Mouse (Mus musculus): Measurements from ENCODE around the gene Msln. TPM values are rescaled to one million over a fixed set of nuclear protein-coding genes. Genes with fewer than 3 reads are reported as not detected.

The Msln gene
- polyA plus RNA-seq, 1 experiment from 2014 or later = 0.75 TPM

DNA sequence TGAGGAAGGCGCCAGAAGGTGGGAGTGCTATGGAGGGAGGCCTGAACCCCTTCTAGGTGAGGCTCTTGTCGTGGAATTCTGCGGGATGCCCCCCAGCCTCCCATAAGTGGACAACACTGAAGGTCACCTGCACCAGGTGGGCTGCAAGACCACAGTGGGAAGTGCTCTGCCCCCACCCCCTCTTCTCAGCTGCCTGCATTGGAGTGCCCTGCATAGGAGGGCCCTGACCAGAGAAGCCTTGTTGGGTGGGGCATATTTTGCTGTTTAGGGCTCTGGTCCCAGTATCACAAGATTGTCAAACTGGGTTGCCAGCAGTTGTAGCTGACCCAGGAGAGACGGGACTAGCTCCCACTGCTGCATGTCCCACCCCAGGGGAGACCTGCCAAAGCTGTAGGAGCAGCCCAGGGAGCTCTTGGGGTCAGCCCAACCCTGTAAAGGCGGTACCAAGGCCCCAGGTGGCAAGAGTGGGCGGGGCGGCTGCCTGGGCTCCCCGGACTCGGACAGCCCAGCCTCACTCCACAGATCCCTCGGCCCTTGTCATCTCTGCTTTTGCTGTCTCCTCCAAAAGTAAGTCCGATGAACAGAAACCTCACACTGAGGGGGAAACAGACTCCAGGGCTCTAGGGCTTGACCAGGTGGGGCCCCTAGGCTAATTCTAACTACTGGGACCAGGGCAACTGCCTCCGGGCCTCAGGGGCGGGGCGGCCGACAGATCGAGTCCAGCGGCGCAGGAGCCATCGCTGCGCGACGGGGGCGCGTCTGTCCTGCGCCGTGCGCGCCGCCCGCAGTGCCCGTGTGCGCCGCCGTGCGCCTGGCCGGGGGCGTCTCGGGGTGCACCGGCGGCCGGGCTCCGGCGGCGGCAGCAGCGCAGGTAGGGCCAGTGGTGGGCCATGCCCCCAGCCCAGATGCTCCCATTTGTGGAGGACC lies 37.2 kb downstream of the Msln start, which contains the start of gene Gng13:
Gng13 (plus strand) TSS at position 461 of the 927 bp plus-strand sequence.
- H3K27me3 ChIP-seq = peaks cover 44% of the 10 kb centered on the region

DNA sequence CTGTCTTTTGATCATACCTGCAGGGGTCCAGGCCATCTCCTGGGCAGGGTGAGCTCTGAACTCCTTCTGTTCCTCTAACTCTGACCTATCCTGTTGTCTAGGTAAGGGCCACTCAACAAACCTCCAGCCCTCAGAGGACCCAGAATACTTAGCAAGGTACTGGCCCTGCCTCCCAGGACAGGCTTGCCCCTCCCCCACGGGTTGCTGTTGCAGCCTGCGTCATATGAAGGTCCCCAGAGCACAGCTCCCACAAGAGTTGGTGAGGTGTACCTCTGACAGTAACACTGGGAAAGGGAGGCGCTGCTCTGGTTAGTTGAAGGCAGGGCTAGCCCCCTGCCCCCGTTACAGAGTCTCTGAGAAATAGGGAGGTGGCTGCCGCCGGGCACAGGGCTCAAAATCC lies 38.0 kb downstream of the Msln start:
- H3K4me2 ChIP-seq (replicated peaks) = no peak overlapping the region
- no peak overlapping the region for H3K27ac ChIP-seq
- H3K27me3 ChIP-seq = peaks cover 44% of the 10 kb centered on the region
- H3K4me1 ChIP-seq = peaks cover 16% of the 10 kb centered on the region
- H3K4me3 ChIP-seq = no peak overlapping the region
- WGBS = 5% methylated on average over 6 of the region's 6 CpGs
- no peaks in the 10 kb centered on the region for H3K9me3 ChIP-seq (replicated peaks)
- ATAC-seq (ENCODE audit: low FRiP score) = no peak
- no peak overlapping the region for H3K9ac ChIP-seq
- H3K36me3 ChIP-seq = peaks cover 21% of the 10 kb centered on the region

More for the DNA sequence above, 37.2 kb downstream of the Msln start, which contains the start of gene Gng13:
- no peak for ATAC-seq (ENCODE audit: low FRiP score)
- Histone ChIP-seq H3K9me3 (replicated peaks) (no peaks in the 10 kb centered on the region), H3K4me2 (replicated peaks) (peak within 1 kb of the TSS; percentile 65), H3K36me3 (peaks cover 27% of the 10 kb centered on the region), H3K4me1 (peaks cover 16% of the 10 kb centered on the region), H3K4me3 (peak within 1 kb of the TSS; percentile 39), H3K27ac (no peak within 1 kb of the TSS), H3K9ac (peak within 1 kb of the TSS; percentile 64)
- WGBS = 2% methylated on average over 43 of the region's 45 CpGs

DNA sequence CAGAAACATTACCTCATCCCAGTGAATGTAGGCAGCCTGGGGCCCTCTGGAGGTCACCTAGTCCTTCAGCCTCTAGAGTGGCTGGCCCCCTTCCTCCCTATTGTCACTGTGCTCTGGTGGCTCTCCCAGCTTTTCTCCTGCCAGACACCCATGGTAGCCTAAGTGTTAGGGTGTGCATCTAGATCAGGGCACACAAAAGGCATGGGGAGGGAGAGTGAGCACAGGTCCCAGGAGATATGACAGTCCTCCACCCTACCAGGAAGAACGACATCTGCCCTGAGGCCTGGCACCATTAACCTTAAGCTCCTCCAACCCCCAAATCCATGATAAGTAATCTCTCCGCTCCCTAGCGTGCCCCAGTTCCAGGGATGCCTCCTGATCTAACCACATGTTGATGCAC lies 38.6 kb downstream of the Msln start:
- no peak for ATAC-seq (ENCODE audit: low FRiP score)

DNA sequence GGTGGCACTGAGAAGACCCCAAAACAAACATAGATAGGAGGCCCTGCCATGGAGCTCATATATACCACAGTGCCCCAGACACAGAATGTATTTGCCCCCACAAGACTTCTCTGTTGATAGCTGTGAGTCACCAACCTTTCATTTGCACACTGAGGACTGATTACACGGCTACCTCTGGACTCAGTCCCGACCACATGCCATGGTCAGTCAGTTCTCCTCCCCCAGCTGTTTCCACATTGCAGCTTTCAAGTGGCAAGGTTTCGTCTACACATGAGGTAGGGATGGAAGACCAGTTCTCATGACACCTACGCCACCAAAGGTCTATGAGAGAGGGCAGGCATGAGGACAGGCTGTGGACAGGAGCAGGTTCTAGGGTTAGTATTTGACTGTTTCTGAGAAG lies 43.0 kb downstream of the Msln start:
- Histone ChIP-seq H3K36me3 (no peaks in the 10 kb centered on the region), H3K9me3 (replicated peaks) (0 out of 2 replicates have a peak, but pooled peaks cover 3% of the 10 kb centered on the region), H3K27me3 (peaks cover 16% of the 10 kb centered on the region), H3K9ac (no peak overlapping the region), H3K27ac (no peak overlapping the region), H3K4me3 (no peak overlapping the region), H3K4me1 (0 out of 2 replicates have a peak, but pooled peaks cover under 1% of the 10 kb centered on the region), H3K4me2 (replicated peaks) (no peak overlapping the region)
- 85% methylated on average over 4 of the region's 4 CpGs for WGBS
- ATAC-seq (ENCODE audit: low FRiP score) = no peak

More for the DNA sequence above, 38.6 kb downstream of the Msln start:
- Histone ChIP-seq H3K36me3 (peaks cover 16% of the 10 kb centered on the region), H3K4me1 (peaks cover 16% of the 10 kb centered on the region), H3K4me2 (replicated peaks) (no peak overlapping the region), H3K4me3 (no peak overlapping the region), H3K9ac (no peak overlapping the region), H3K9me3 (replicated peaks) (no peaks in the 10 kb centered on the region), H3K27me3 (peaks cover 44% of the 10 kb centered on the region), H3K27ac (no peak overlapping the region)
- 56% methylated on average over 3 of the region's 3 CpGs for WGBS

DNA sequence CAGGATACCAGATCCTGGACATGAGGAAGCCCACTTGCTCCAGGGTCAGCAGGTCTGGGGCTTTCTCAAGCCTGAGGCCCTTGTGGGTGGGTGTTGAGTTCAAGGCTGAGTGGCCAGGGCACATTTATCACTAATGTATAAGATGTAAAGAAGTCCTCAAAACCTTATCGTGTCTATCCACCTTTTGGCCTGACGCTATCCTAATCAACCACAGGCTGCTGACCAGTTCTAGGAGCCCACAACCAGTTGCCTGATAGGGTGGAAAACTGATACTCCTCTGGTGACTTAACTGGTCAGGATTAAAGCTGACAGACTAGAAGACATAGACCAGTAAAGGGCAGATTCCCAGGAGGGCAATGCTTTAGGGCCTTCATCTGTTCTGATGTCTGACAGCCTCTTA lies 44.2 kb downstream of the Msln start:
- WGBS = 93% methylated on average over 2 of the region's 2 CpGs
- Histone ChIP-seq H3K4me2 (replicated peaks) (no peak overlapping the region), H3K27me3 (peaks cover 5% of the 10 kb centered on the region; the same call in 1 of the 2 replicates), H3K9me3 (replicated peaks) (0 out of 2 replicates have a peak, but pooled peaks cover 3% of the 10 kb centered on the region), H3K4me1 (no peaks in the 10 kb centered on the region), H3K4me3 (no peak overlapping the region), H3K36me3 (no peaks in the 10 kb centered on the region), H3K9ac (no peak overlapping the region), H3K27ac (no peak overlapping the region)
- no peak for ATAC-seq (ENCODE audit: low FRiP score)

DNA sequence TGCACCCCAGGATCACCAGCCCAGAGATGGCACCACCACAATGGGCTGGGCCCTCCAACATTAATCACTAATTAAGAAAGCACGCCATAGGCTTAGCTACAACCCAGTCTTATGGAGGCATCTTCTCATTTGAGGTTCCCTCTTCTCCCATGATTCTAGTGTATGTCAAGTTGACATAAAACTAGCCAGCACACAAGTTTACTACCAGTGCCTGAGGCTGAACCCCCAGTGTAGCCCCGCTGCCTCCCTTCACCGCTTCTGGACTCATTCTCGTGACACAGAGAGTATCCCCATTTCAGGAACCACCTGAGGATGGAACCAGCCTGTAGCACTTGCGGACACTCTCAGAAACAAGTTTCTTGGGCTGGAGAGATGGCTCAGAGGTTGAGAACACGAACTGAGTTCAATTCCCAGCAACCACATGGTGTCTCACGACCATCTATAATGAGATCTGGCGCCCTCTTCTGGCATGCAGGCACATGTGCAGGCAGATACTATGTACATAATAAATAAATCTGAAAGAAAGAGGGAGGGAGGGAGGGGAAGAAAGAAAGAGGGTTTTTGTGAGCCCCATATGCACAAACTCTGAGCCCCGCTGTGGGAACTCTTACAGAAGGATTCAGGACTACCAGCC lies 53.2 kb downstream of the Msln start:
- H3K9ac ChIP-seq = no peak overlapping the region
- H3K27me3 ChIP-seq = peaks cover 4% of the 10 kb centered on the region; the same call in 1 of the 2 replicates
- H3K9me3 ChIP-seq (replicated peaks) = no peaks in the 10 kb centered on the region
- no peak for ATAC-seq (ENCODE audit: low FRiP score)
- no peak overlapping the region for H3K4me3 ChIP-seq
- 61% methylated on average over 9 of the region's 9 CpGs for WGBS
- no peaks in the 10 kb centered on the region for H3K36me3 ChIP-seq
- H3K4me1 ChIP-seq = no peaks in the 10 kb centered on the region
- no peak overlapping the region for H3K27ac ChIP-seq
- no peak overlapping the region for H3K4me2 ChIP-seq (replicated peaks)

Small RNA genes lying within 50 kb of the gene (microRNA-seq; reads per million reads assigned to microRNA genes)
- not detected for gene Gm25083
- not detected for gene Mir6966

Other genes starting within 250 kb of the Msln start
- gene Sox8, start 183.7 kb downstream of the Msln start, polyA plus RNA-seq (2016; fragmentation: Nextera tagmentation; extraction: Ambion mirVana) = 11.8 and 12.7 TPM in 2 replicates
- gene Lmf1, start 175.3 kb downstream of the Msln start, polyA plus RNA-seq (2016; fragmentation: Nextera tagmentation; extraction: Ambion mirVana) = 25.7 and 26.2 TPM in 2 replicates
- 0.54 and 0.77 TPM in 2 replicates for gene Gng13, start 37.2 kb downstream of the Msln start, polyA plus RNA-seq (2016; fragmentation: Nextera tagmentation; extraction: Ambion mirVana)
- 21.4 and 26.8 TPM in 2 replicates for gene Chtf18, start 27.0 kb downstream of the Msln start, polyA plus RNA-seq (2016; fragmentation: Nextera tagmentation; extraction: Ambion mirVana)
- gene Rpusd1, start 26.7 kb downstream of the Msln start, polyA plus RNA-seq (2016; fragmentation: Nextera tagmentation; extraction: Ambion mirVana) = 19.3 and 20.3 TPM in 2 replicates
- gene Mslnl, start 18.3 kb downstream of the Msln start, polyA plus RNA-seq (2016; fragmentation: Nextera tagmentation; extraction: Ambion mirVana) = not detected in 2 replicates
- gene Narfl, start 19.4 kb upstream of the Msln start, polyA plus RNA-seq (2016; fragmentation: Nextera tagmentation; extraction: Ambion mirVana) = 25.1 and 26.8 TPM in 2 replicates
- gene Haghl, start 31.3 kb upstream of the Msln start, polyA plus RNA-seq (2016; fragmentation: Nextera tagmentation; extraction: Ambion mirVana) = 98.4 and 105 TPM in 2 replicates
- gene Ccdc78, start 32.2 kb upstream of the Msln start, polyA plus RNA-seq (2016; fragmentation: Nextera tagmentation; extraction: Ambion mirVana) = 0.40 and 0.63 TPM in 2 replicates
- gene Fam173a, start 38.5 kb upstream of the Msln start, polyA plus RNA-seq (2016; fragmentation: Nextera tagmentation; extraction: Ambion mirVana) = 69.7 and 76.0 TPM in 2 replicates
- gene AC134908.4, start 41.3 kb upstream of the Msln start, polyA plus RNA-seq (2016; fragmentation: Nextera tagmentation; extraction: Ambion mirVana) = 0.98 TPM in 1 of 2 replicates, not detected in the other
- gene Metrn, start 42.8 kb upstream of the Msln start, polyA plus RNA-seq (2016; fragmentation: Nextera tagmentation; extraction: Ambion mirVana) = 62.2 and 71.0 TPM in 2 replicates
- 22.8 and 23.5 TPM in 2 replicates for gene Fbxl16, start 54.7 kb upstream of the Msln start, polyA plus RNA-seq (2016; fragmentation: Nextera tagmentation; extraction: Ambion mirVana)
- 25.9 and 27.0 TPM in 2 replicates for gene Wdr24, start 69.2 kb upstream of the Msln start, polyA plus RNA-seq (2016; fragmentation: Nextera tagmentation; extraction: Ambion mirVana)
- gene Jmjd8, start 74.5 kb upstream of the Msln start, polyA plus RNA-seq (2016; fragmentation: Nextera tagmentation; extraction: Ambion mirVana) = 64.0 and 64.7 TPM in 2 replicates
- gene Stub1, start 79.0 kb upstream of the Msln start, polyA plus RNA-seq (2016; fragmentation: Nextera tagmentation; extraction: Ambion mirVana) = 271 and 291 TPM in 2 replicates
- gene Rhbdl1, start 82.9 kb upstream of the Msln start, polyA plus RNA-seq (2016; fragmentation: Nextera tagmentation; extraction: Ambion mirVana) = 6.1 and 7.5 TPM in 2 replicates
- 3.9 TPM in 2 replicates for gene Gm20683, start 87.4 kb upstream of the Msln start, polyA plus RNA-seq (2016; fragmentation: Nextera tagmentation; extraction: Ambion mirVana)
- 18.5 and 19.4 TPM in 2 replicates for gene Rhot2, start 90.5 kb upstream of the Msln start, polyA plus RNA-seq (2016; fragmentation: Nextera tagmentation; extraction: Ambion mirVana)
- gene Wdr90, start 107.1 kb upstream of the Msln start, polyA plus RNA-seq (2016; fragmentation: Nextera tagmentation; extraction: Ambion mirVana) = 30.0 and 31.2 TPM in 2 replicates
- gene Mcrip2, start 114.4 kb upstream of the Msln start, polyA plus RNA-seq (2016; fragmentation: Nextera tagmentation; extraction: Ambion mirVana) = 6.2 and 6.3 TPM in 2 replicates
- gene Mettl26, start 120.7 kb upstream of the Msln start, polyA plus RNA-seq (2016; fragmentation: Nextera tagmentation; extraction: Ambion mirVana) = 48.7 and 53.2 TPM in 2 replicates
- gene Wfikkn1, start 126.5 kb upstream of the Msln start, polyA plus RNA-seq (2016; fragmentation: Nextera tagmentation; extraction: Ambion mirVana) = 0.29 and 0.90 TPM in 2 replicates
- 42.1 and 43.6 TPM in 2 replicates for gene Rab40c, start 165.3 kb upstream of the Msln start, polyA plus RNA-seq (2016; fragmentation: Nextera tagmentation; extraction: Ambion mirVana)
- gene Pigq, start 190.6 kb upstream of the Msln start, polyA plus RNA-seq (2016; fragmentation: Nextera tagmentation; extraction: Ambion mirVana) = 53.6 and 57.5 TPM in 2 replicates
- 0.27 TPM in 1 of 2 replicates, not detected in the other for gene Nhlrc4, start 190.6 kb upstream of the Msln start, polyA plus RNA-seq (2016; fragmentation: Nextera tagmentation; extraction: Ambion mirVana)
- gene A930017K11Rik, start 198.2 kb upstream of the Msln start, polyA plus RNA-seq (2016; fragmentation: Nextera tagmentation; extraction: Ambion mirVana) = 0.17 and 0.18 TPM in 2 replicates
- gene Capn15, start 231.4 kb upstream of the Msln start, polyA plus RNA-seq (2016; fragmentation: Nextera tagmentation; extraction: Ambion mirVana) = 32.5 and 32.6 TPM in 2 replicates